17 mouse cellular contexts compared by ENCODE assay signal in the genomic region with DNA sequence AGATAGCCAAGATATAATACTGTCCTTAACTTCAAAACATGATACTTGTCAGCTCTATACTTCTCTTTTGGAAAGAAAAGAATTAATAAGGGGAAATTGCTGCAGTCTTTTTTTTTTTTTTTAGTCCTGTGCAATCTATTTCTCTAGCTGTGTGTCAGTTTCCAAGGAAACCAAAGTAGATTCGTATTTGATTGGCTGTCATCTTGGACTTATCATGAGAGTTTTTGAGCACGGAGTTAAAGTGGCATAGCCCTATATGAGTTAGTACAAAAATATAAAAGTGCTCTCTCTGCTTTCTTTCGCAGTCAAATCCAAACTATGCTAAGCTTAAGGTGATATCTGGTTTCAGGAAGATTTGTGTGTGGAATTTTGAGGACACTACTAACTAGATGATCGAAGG. TPM values are rescaled to one million over a fixed set of nuclear protein-coding genes. Genes with fewer than 3 reads are reported as not detected.
"Had no signal": no experiment of that assay in that cellular context is flagged by ENCODE, and none has a peak within 500 bp of the region (broad histone marks: within the 10 kb centered on the region; RNA-seq: fewer than 3 reads in every experiment).

No protein-coding gene starts in this region.

- H3K9me3 ChIP-seq: limb, embryonic 10.5 days; liver, embryonic 15.5 days; midbrain, embryonic 10.5 days; neural tube, embryonic 15.5 days had no signal

- H3K27ac ChIP-seq: left cerebral cortex, adult 2 months; limb, embryonic 10.5 days; liver, embryonic 15.5 days; midbrain, embryonic 10.5 days; neural tube, embryonic 15.5 days had no signal

- H3K27me3 ChIP-seq: liver, embryonic 15.5 days; neural tube, embryonic 15.5 days had no signal

- H3K4me1 ChIP-seq: limb, embryonic 10.5 days; liver, embryonic 15.5 days; midbrain, embryonic 10.5 days; neural tube, embryonic 15.5 days had no signal

- H3K36me3 ChIP-seq: limb, embryonic 10.5 days; liver, embryonic 15.5 days; midbrain, embryonic 10.5 days; neural tube, embryonic 15.5 days had no signal

- DNase-seq: kidney, adult 9 months; kidney, postnatal 10 days; kidney, postnatal 4 days; lung, adult 2 months; lung, postnatal 36 days; right cerebral cortex, adult 18-20 months; right cerebral cortex, postnatal 25 days had no signal

- H3K4me3 ChIP-seq: left cerebral cortex, adult 2 months; limb, embryonic 10.5 days; liver, embryonic 15.5 days; midbrain, embryonic 10.5 days; myocyte; neural tube, embryonic 15.5 days had no signal

- H3K4me2 ChIP-seq: liver, embryonic 11.5 days; liver, embryonic 15.5 days; neural tube, embryonic 15.5 days had no signal

- H3K9ac ChIP-seq: liver, embryonic 15.5 days; neural tube, embryonic 15.5 days had no signal

- ATAC-seq: lung, postnatal 0 days had no signal

RNA-seq across cellular contexts. Expression of gene Gabrb2, which starts 26.1 kb away (rescaled TPM):
- total RNA-seq: megakaryocyte, adult 5-6 weeks had no signal
- polyA plus RNA-seq: liver, embryonic 15.5 days; lung, adult 2 months; small intestine, adult 2 months had no signal
